Mouse (Mus musculus) thymus, postnatal 25 days (tissue): ENCODE measurements around the gene Nr4a3.

Experiments used
- DNase-seq: peaks from one replicate; pipeline ENCODE4 v3.0.0; 2022

Nr4a3 gene

DNA sequence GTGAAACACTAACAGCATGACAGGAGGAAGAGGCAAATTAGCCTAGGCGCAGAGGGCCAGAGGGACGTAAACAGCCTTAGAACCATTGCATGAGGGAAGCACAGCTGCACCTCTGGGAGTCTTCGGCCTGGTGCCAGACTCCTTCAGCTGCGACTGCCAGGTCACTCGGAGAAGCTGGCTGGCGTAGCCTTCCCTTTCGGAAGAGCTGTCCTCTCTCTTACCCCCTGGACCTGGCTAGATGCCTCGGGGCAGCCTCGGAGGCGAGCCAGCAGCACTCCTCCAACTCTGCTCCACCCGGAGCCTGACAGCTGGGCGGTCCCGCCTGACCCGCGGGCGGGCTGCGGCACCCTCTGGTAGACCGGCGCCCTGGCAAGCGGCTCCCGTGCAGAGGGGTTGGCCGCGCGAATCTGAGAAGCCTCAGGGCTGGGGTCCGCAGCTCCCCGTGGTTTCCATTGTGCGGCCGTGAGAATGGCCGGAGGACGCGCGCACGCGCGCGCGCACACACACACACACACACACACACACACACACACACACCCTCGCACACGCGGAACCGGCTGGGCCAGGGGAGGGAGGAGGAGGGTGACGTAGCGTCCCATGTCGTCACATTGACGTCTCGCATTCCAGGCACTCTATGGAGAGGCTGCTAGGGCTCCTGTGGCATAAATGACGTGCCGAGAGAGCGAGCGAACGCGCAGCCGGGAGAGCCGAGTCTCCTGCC is at the start of gene Nr4a3:
Gene Nr4a3 (plus strand): TSS at position 663 of the 721 bp plus-strand sequence.
- DNase-seq: peak; percentile 72

DNA sequence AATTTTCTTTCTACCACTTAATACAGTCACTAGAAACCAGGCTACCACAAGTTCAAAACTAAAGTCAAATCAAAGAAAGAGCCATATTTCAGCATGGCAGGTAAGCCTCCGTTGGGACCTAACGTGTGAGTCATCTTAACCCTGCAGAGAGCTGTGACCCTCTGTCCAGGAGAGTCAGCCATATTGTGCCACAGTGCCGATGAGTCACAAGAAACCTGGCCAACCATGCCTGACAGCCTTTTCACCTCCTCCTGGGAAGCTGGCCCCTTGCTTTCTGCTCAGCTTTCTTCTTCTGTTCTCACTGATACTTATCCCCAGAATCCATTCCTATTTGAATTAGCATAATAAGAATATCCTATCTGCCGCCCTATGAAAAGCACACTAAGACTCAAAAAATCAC is 42.0 kb upstream of the Nr4a3 start:
- DNase-seq: no peak

DNA sequence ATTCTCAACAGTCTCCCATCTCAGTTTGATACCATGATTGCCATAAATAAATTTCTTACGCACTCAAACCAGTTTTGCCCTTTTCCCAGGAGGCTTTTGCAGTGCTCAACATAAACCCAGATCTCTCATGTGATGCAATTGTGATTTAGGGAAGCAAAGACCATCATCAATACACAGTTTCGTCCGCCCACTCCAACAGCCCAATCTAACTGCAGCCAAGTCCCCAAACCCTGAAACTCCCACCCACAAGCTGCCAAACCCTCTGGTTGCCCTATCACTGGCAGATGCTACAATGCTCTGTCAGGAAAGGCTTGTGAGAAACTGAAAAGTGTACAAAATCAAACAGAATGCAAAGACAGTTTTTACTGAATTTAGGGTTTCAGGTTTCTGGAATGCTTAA is 41.5 kb upstream of the Nr4a3 start:
- DNase-seq: no peak

DNA sequence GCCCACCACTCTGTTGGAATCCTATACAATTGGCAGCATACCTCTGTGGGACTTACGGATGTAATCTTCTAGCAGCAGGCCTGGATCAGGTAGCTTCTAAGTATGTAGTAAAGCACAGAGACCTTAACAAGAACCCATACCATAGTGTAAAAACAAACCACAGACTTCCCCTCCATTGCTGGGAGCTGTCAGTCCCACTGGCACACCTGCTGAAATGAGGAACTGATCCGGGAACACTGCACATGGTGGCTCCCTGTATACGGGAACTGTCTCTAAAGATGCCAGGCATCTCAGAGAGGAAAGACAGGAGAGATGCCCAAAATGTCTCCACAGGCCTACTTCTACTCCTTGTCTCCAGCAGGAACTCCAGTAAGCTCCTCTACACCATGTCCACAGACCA is 38.6 kb upstream of the Nr4a3 start:
- DNase-seq: no peak

DNA sequence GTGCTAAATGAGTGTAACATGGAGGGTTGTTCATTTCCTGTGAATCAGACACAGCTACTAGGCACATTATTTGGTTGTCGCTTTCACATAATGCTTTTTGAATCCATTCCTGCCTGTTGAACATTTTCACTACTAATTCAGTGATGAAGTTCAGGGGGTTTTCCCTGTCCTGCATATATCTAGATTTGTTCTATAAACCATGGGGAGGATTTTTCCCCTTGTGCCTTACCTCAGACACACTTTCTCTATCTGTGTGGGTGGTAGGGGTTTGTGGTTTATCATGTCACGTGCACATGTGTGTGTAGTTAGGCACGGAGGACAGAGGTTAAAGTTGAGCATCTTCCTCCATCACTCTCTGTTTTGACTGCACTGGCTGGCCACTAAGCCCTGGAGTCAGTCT is 32.7 kb upstream of the Nr4a3 start:
- DNase-seq: peak; percentile 8

DNA sequence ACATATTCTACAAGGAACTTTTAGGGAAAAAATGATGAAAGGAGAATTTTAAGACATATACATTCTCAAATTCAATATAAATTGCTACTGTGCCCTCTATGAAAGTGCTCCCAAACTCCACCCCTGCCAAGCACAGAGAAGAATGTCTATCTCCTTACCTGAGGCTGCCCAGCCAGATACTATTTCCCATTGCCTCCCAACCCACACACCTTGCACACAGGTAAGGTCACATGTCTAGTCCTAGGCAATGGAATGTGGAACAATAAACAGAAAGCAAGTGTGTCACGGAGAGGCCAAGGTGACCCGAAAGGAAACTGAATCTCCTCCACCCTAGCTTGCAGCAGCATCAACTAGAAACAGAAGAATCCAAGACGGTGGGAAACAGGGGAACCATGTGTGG is 22.0 kb upstream of the Nr4a3 start:
- DNase-seq: no peak

DNA sequence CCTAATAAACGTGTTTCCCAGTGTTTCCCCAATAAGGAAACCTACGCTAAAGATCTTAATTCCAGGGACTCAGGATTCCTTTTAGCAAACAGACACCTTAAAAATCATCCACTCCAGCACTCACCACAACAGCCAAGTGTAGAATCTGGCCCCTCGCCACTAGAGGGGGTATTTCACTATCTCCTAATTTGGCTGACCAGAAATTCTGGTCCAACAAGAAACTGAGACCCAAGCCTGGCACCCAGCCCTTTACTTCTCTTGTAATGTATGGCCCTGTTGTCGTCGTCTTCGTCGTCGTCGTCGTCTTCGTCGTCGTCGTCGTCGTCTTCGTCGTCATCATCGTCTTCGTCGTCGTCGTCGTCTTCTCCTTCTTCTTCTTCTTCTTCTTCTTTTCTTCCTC is 15.3 kb upstream of the Nr4a3 start:
- DNase-seq: no peak

DNA sequence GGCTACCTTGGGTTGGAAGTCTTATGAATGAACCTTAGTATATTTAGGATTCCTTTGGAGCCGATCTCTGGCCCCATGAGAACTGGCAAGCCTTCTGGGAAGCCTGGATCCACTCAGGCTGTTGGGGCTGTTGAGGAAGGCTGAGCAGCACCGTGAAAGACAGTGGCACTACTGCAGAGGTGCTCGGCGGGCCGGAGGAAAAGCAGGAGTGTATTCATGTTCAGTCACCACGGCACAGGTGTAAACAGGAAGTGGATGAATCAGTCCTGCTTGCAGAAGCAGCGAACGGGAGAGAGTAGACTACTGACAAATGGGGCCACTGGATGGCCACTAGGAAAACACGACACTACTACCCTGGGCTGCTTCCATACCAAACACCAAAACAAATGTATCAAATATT is 10.7 kb upstream of the Nr4a3 start:
- DNase-seq: no peak

DNA sequence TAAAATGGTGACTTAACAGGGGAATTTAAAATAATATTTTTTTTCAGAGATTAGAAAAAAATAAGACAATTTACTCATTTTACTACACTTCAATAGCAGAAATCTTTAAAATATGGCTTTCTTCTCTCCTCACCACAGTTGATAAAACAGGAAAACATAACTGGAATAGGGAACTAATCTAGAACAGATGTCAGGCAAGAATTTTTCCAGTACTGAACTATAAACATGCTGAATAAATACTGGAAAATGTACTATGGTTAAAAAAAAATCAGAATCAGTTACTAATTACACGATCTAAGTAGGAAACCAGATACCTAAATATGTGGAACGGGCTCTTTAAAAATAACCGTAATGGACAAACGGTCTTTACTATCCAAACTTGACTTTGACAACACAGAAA is 7.3 kb upstream of the Nr4a3 start:
- DNase-seq: no peak

DNA sequence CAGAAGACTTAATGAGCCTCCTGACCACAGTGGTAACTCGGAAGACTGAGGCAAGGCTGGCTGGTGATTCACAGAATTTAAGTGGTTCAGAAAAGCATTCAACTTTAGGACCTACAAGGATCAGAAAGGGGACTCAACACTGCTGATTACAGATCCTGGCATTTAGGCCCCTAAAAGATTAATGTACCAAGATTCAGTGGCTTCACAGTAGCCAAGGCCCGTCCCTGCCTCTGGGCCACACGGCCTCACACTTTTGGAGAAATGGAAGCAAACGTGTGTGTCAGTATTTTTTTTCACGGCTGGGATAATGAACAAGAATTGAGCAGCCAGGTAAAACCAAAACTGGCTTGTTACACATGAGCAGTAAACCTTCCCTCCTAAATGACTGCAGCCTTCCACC is 6.1 kb upstream of the Nr4a3 start:
- no peak for DNase-seq

DNA sequence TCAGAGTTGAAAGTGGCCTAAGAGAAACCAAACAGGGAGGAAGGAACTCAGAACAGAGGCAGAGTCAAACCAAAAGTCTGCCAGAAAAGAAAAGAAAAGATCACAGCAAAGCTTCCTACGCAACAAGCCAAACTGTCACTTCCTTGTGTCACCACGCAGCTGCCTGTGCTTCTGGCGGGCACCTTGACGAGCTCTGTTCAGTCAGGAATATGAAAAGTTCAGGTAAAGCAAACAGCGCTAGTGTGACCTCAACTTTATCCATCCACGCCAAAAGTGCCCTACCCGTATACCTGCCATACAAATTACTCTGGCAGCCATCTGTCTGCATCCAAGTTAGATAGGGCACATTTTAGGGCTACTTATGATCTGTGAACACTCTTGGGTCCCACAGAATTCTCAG is 5.2 kb upstream of the Nr4a3 start:
- DNase-seq: peak; percentile 54

DNA sequence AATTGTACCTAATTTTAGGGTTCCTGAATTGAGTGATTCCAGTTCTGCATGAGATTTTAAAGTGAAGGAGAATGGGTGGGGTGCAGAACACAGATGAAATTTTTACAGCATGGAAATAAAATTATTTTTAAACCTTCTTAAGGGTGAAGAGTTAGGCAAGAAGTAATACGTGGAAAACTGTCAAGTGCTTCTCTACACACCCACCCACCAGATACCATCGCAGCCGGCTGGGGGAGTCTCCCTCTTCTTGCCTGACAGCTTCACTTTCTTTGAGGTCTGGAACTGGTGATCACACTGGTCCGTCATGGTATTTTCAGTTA is 2.5 kb upstream of the Nr4a3 start:
- DNase-seq: no peak

DNA sequence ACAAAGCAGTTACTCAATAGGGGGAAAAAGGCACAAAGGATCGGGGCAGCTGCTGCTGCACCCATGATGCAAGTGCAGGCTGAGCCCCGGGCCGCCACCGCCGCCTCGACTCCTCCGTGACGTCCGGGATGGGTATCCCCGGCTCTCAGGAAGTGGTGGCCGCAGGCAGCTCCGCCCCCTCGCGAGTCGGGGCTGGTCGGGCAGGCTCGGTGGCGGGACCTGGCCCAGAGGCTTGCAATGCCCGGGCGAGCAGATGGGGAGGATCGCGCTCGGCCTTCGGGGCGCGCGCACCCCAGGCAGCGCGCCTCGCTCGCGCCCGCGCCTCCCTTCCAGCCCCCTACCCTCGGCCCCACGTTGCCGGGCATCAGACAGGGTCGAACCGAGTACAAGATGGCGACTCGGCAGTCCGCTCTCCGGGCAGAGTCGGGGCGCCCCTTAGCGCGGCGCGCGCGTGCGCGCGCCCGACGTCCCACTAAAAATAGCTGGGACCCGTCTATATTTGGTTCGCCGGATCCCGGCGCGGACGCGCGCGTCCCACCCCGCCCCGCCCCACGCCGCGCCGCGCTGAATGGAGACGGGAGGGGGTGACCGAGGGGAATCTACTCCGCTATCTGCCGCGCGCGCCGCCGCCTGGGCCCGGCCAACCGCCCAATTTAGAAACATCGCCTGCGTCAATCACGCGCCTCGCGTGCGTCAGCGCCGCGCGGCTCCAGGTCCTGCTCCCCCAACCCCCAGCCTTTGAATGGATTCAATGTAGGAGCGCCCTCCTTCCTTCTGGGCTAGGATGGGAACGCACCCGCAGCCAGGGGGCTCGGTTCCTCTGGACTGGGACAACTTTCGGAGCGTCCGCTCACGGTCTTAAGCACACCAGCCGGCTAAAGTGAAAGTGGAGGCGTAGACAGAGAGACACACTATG is 1.9 kb upstream of the Nr4a3 start:
- DNase-seq: peak; percentile 90

DNA sequence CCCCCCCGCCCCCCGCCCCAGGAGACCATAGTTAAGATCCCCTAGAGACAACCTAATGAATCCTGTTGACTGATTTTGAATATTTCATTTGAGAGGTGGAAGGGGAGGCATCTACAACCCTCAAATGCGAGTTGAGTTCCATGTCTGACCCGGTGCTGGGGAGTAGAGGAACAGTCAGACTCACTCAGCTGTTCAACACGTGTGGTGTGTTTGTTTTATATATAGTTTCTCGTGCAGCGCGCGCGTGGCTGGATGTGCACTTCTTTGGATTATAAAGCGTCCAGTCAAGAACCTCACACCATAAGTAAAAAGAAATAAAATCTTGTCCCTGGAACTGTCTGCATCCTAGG is 837 bp upstream of the Nr4a3 start:
- no peak for DNase-seq

DNA sequence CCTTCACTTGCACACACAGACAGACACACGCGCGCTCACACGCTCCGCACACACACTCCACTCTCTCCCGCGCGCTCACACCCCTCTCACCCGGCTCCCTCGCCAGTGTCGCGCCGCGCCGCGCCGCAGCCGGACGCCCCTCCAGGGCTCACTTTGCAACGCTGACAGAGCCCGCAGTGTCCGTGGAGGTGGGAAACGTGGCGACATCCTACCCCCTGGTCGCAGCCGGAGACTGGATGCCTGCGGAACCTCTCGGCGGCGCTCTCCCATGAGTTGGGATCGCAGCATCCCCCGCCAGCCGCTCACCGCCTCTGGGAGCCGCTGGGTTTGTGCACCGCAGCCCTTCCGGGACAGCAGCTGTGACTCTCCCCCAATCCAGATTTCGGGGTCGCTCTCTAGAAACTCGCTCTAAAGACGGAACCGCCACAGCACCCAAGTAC is 348 bp downstream of the Nr4a3 start:
- DNase-seq: peak; percentile 55

DNA sequence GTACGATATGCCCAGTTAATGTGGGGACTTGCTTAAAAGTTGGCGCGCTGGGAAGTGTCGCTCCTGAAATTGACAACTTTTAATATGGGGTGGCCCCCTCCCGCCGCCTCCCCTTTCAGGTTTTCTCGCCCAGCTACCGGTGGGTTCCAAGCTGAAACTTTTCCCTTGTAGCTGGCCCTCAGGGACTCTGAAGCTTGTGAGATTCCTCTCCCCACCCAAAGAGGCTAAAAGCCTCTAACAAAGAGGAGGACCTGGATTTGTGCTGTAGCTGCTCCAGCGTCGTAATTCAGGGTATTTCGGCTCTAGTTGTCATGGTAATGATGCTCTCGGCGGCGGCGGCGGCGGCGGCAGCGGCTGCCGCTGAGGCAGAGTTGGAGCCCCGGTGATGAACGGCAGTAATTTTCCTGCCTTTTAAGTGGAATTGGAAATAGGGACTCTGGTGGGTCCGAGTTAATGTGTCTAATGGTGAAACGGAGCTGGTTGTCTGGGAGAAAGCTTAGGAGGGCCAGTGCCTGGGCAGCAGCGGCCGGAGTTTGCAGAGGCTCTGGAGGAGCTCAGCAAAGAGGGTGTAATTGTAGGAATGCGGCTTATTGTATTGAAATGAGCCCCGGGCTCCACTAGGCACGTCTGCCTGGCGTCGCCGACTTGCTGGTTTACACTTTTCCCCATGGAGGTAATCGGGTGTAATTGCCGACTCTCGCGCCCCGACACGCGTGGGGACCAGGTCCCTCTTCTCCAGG is 938 bp downstream of the Nr4a3 start:
- DNase-seq: peak; percentile 40

DNA sequence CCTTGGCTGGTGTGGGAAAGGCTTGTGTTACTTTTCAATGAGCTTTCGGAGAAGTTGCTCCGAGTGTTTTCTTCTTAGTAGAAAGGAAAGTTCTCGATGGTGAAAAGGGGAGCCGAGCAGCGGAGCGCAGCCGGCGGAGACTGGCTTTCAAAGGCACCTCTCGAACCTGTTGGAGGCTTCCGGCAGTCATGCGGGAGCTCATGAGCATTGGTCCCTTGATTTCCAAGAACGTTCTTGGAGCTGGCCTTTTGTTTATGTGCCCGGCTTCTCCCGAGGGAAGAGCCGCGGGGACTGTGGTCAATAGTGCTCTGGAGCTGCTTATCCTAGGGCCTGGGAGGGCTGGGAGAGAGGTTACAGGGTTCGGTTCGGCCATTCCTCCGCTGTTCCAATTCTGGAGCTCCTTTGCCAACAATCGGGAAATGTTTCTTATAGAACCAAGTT is 1.5 kb downstream of the Nr4a3 start:
- peak; percentile 35 for DNase-seq

DNA sequence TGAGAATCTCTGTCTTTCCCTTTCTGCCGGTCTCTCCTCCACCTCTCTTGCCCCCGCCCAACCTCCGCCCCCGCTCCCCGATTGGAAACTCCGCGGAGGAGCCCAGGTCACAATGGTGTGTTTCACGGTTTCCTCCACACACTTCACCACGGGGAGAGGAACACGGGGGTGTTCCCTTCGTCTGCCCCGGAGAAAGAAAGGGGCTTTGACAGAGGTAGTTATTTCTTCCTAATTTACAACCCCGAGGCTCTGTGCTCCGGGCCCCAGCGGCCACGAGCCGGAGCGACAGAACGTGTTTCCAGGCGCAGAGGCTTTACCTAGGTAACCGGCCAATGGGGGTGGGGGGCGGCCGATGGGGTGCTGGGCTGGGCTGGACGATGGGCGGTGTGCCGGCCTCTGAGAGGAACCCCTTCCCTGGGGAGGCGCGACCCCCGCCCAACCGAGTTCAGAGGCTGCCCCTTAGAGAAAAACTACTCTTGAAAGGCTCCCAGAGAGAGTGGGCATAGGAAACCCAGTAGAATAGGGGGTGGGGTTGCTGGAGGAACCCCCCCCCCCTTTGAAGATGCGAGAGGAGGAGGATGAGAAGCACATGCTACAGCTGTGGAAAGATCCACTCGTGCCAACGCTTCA is 2.3 kb downstream of the Nr4a3 start:
- peak; percentile 59 for DNase-seq

DNA sequence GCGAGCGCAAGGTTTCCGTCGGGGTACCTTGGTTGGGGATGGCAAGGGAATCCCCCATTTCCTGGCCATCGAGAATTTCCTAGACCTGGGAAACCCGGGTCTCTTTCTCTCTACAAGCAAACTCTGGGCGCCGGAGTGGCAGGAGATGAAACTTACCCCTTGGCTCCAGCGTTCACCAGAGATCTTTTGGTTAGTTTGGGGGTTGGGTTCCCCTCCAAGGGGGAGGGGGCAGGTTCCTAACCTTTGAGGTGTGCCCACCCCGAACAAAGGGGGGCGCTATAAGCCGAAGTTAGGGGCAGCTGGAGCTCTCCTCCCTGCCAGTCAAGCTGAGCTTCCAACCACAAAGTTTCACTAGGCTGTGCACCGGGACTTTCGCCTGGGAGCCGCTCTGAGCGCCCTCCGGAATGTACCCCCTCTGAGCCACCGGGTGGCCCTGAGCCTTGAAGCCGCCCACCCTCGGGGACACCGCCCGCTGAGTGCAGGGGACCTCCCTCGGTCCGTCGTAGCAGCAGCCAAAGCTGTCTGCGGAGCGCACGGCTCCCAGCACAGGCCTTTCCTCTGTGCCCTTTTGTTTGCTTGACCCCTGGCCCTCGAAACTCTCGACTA is 2.9 kb downstream of the Nr4a3 start:
- peak; percentile 47 for DNase-seq

DNA sequence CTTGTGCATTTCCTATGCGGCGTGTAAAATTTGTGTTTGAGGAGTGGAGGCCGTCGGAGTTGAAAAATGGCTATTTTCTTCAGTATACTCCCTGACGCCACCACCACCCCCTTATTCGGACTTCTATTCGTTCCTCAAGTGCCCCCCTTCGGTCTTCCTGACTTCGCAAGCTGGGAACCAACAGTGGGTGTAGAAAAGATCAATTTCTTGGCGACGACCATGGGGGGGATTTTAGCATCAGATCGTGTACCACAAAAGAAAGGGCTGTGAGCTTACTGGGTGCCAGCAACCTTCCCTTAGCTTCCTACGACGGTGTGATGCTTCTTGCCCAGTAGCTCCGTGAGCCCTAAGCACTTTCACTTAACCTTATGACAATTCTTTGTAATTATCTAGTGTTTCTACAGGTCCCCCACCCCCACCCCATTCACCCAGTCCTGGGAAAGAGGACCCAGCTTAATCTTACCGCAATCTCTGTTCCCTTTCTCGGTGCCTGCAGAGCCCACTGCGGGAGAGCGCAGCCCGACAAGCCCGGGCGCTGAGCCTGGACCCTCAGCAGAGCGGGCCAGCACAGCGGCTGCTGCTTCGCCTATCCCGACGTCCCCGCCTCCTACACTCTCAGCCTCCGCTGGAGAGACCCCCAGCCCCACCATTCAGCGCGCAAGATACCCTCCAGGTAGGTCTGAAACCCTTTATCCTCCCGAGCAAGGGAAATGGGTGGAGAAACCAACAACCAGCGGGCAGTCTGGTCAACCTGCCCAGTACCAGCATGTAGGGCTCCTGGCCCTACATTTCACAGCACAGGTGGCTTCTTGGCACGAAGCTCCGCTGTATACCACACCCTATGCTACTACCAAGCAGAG is 3.7 kb downstream of the Nr4a3 start:
- no peak for DNase-seq

DNA sequence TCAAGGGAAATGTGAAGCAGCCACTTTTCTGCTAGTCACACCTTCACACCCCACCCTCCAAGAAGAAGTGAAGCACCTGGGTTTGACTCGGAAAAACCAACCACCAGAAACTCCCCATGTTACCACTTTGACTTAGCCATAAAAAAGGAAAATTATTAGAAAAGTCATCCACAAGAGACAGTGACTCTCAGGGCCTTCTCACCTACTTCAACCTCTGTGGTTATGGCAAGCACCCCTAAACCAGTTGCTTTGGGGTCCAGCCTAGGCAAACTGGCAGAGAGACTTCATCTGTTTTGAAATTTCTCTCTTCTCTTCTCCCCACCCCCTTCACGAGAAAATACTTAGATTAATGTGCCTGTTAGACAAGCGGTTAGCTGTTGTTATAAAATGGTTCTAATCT is 5.1 kb downstream of the Nr4a3 start:
- DNase-seq: no peak

DNA sequence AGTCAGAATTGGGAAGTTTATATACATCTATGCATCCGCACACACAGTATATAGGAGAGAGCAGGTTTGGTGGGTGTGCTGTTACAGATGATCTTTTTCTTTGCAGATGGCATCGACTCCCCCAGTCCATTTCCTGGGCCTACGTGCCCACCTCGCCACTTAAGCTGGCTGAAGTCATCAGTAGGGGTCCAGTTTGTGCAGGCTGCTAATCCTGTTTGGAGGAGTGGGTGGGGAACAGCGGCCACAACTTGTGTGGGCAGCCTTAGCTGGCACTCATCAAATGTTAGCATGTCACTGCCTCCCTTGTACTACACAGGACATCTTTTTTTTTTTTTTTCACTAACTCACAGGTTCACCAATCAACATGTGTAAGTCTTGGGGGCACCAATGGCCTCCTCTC is 5.5 kb downstream of the Nr4a3 start:
- no peak for DNase-seq
